Mouse (Mus musculus) MEL (cell line): ENCODE data around the gene Tmem120a. TPM values are rescaled to one million over a fixed set of nuclear protein-coding genes. Genes with fewer than 3 reads are reported as not detected.

ENCODE experiments used
- DNase-seq: peaks from one replicate; pipeline ENCODE4 v3.0.0; 2011; ENCODE audit warnings: low read depth, low spot score
- H3K27ac ChIP-seq: 2 replicates; pipeline ENCODE4 v1.5.1; 2012; ENCODE audit warnings: low read depth, mild to moderate bottlenecking, control low read depth, low read length, moderate library complexity; ENCODE audit not compliant: control insufficient read depth
- H3K27me3 ChIP-seq, 2 experiments: fragments of 150-350 bp in 1 of 2; sonication (generic) in 1 of 2; 2 replicates each; pipeline ENCODE4 v1.6.1; 2012; ENCODE audit warnings: low read length in 2 of 2, mild to moderate bottlenecking in 2 of 2, improper control_type of control experiment in 1 of 2, moderate library complexity in 1 of 2; ENCODE audit not compliant: insufficient read depth in 2 of 2, control insufficient read depth in 1 of 2
- H3K36me3 ChIP-seq, 2 experiments: 2 replicates each; pipeline ENCODE4 v1.6.1; 2012 to 2014; ENCODE audit warnings: low read length in 2 of 2, improper control_type of control experiment in 1 of 2, inconsistent platforms in 1 of 2, mild to moderate bottlenecking in 1 of 2; ENCODE audit not compliant: insufficient read depth in 2 of 2, control insufficient read depth in 1 of 2
- H3K4me1 ChIP-seq, 2 experiments: fragments of 150-350 bp in 1 of 2; sonication (generic) in 1 of 2; 2 replicates each; pipeline ENCODE4 v1.6.1; 2012; ENCODE audit warnings: low read length in 2 of 2, improper control_type of control experiment in 1 of 2, mild to moderate bottlenecking in 1 of 2; ENCODE audit not compliant: insufficient read depth in 2 of 2, control insufficient read depth in 1 of 2
- H3K4me3 ChIP-seq, 2 experiments: fragments of 150-350 bp in 1 of 2; sonication (generic) in 1 of 2; 2 replicates each; pipeline ENCODE4 v1.5.1; 2012; ENCODE audit warnings: low read depth in 2 of 2, low read length in 2 of 2, mild to moderate bottlenecking in 2 of 2, moderate library complexity in 2 of 2, control low read depth in 1 of 2, improper control_type of control experiment in 1 of 2; ENCODE audit not compliant: control insufficient read depth in 1 of 2, insufficient read depth in 1 of 2
- H3K79me2 ChIP-seq: 2 replicates; pipeline ENCODE4 v1.6.1; 2012; ENCODE audit warnings: mild to moderate bottlenecking, low read length, moderate library complexity; ENCODE audit not compliant: control insufficient read depth, poor library complexity, insufficient read depth
- H3K9ac ChIP-seq: 2 replicates; pipeline ENCODE4 v1.6.1; 2012; ENCODE audit warnings: low read depth, mild to moderate bottlenecking, control low read depth, low read length, moderate library complexity; ENCODE audit not compliant: control insufficient read depth, poor library complexity, severe bottlenecking
- H3K9me3 ChIP-seq: fragments of 150-350 bp; sonication (generic); replicated peaks from 2 replicates; pipeline ENCODE4 v1.6.1; 2012; ENCODE audit warnings: mild to moderate bottlenecking, low read length, improper control_type of control experiment, moderate library complexity; ENCODE audit not compliant: insufficient read depth
- BHLHE40 ChIP-seq: IDR thresholded peaks from 2 replicates; pipeline ENCODE4 v1.6.1; 2012; ENCODE audit warnings: low read depth, mild to moderate bottlenecking, inconsistent platforms, low read length, improper control_type of control experiment, borderline replicate concordance
- CHD2 ChIP-seq: IDR thresholded peaks from 2 replicates; pipeline ENCODE4 v1.6.1; 2011; ENCODE audit warnings: low read length, improper control_type of control experiment
- CTCF ChIP-seq, 3 experiments: IDR thresholded peaks in 2 of 3; conservative IDR thresholded peaks in 1 of 3; 2 replicates each; pipeline ENCODE4 v1.5.1; 2011 to 2012; ENCODE audit warnings: low read length in 3 of 3, low read depth in 2 of 3, mild to moderate bottlenecking in 2 of 3, improper control_type of control experiment in 1 of 3, inconsistent platforms in 1 of 3, mixed read lengths in 1 of 3, moderate library complexity in 1 of 3; ENCODE audit not compliant: control insufficient read depth in 1 of 3, insufficient read depth in 1 of 3, poor library complexity in 1 of 3, severe bottlenecking in 1 of 3
- E2F4 ChIP-seq: IDR thresholded peaks from 2 replicates; pipeline ENCODE4 v1.6.1; 2011; ENCODE audit warnings: low read depth, low read length, improper control_type of control experiment, borderline replicate concordance
- EP300 ChIP-seq, 2 experiments: IDR thresholded peaks; 2 replicates each; pipeline ENCODE4 v1.6.1; 2011; ENCODE audit warnings: improper control_type of control experiment in 2 of 2, low read length in 2 of 2, low read depth in 1 of 2, mild to moderate bottlenecking in 1 of 2
- ETS1 ChIP-seq: IDR thresholded peaks from 2 replicates; pipeline ENCODE4 v1.6.1; 2012; ENCODE audit warnings: low read depth, mild to moderate bottlenecking, inconsistent platforms, low read length, improper control_type of control experiment, moderate library complexity
- GABPA ChIP-seq: IDR thresholded peaks from 2 replicates; pipeline ENCODE4 v1.6.1; 2012; ENCODE audit warnings: low read depth, mild to moderate bottlenecking, inconsistent platforms, low read length, improper control_type of control experiment, moderate library complexity
- GATA1 ChIP-seq: IDR thresholded peaks from 2 replicates; pipeline ENCODE4 v1.6.1; 2011; ENCODE audit warnings: low read depth, low read length, improper control_type of control experiment
- HCFC1 ChIP-seq: IDR thresholded peaks from 2 replicates; pipeline ENCODE4 v1.6.1; 2012; ENCODE audit warnings: low read depth, mild to moderate bottlenecking, inconsistent platforms, low read length, improper control_type of control experiment, moderate library complexity
- MAZ ChIP-seq: IDR thresholded peaks from 2 replicates; pipeline ENCODE4 v1.6.1; 2012; ENCODE audit warnings: low read depth, mild to moderate bottlenecking, inconsistent platforms, low read length, improper control_type of control experiment
- MEF2A ChIP-seq: IDR thresholded peaks from 2 replicates; pipeline ENCODE4 v1.6.1; 2014; ENCODE audit warnings: low read depth, mild to moderate bottlenecking, inconsistent platforms, low read length, improper control_type of control experiment; ENCODE audit not compliant: poor library complexity, insufficient replicate concordance, severe bottlenecking; ENCODE audit errors: extremely low read depth
- MXI1 ChIP-seq: IDR thresholded peaks from 2 replicates; pipeline ENCODE4 v1.6.1; 2011; ENCODE audit warnings: mild to moderate bottlenecking, low read depth, low read length, improper control_type of control experiment
- MYB ChIP-seq: IDR thresholded peaks from 2 replicates; pipeline ENCODE4 v1.6.1; 2011; ENCODE audit warnings: mild to moderate bottlenecking, low read depth, low read length, improper control_type of control experiment
- MYC ChIP-seq: IDR thresholded peaks from 2 replicates; pipeline ENCODE4 v1.6.1; 2011; ENCODE audit warnings: low read depth, mild to moderate bottlenecking, low read length, improper control_type of control experiment, moderate library complexity
- NELFE ChIP-seq: IDR thresholded peaks from 2 replicates; pipeline ENCODE4 v1.6.1; 2011; ENCODE audit warnings: low read depth, low read length, improper control_type of control experiment
- NRF1 ChIP-seq: IDR thresholded peaks from 2 replicates; pipeline ENCODE4 v1.6.1; 2014; ENCODE audit warnings: low read depth, mild to moderate bottlenecking, inconsistent platforms, low read length, improper control_type of control experiment, moderate library complexity; ENCODE audit not compliant: poor library complexity, insufficient read depth, severe bottlenecking
- POLR2A ChIP-seq, 2 experiments: IDR thresholded peaks; 2 replicates each; pipeline ENCODE4 v1.6.1; 2011 to 2012; ENCODE audit warnings: low read length in 2 of 2, mild to moderate bottlenecking in 2 of 2, control low read depth in 1 of 2, improper control_type of control experiment in 1 of 2, low read depth in 1 of 2, moderate library complexity in 1 of 2; ENCODE audit not compliant: control insufficient read depth in 1 of 2, insufficient read depth in 1 of 2, poor library complexity in 1 of 2
- POLR2AphosphoS5 ChIP-seq: IDR thresholded peaks from 2 replicates; pipeline ENCODE4 v1.6.1; 2012; ENCODE audit warnings: low read depth, borderline replicate concordance, mild to moderate bottlenecking, inconsistent platforms, low read length, moderate library complexity, mixed read lengths
- RCOR1 ChIP-seq: IDR thresholded peaks from 2 replicates; pipeline ENCODE4 v1.6.1; 2012; ENCODE audit warnings: low read depth, mild to moderate bottlenecking, inconsistent platforms, low read length, improper control_type of control experiment
- SIN3A ChIP-seq: IDR thresholded peaks from 2 replicates; pipeline ENCODE4 v1.6.1; 2012; ENCODE audit warnings: low read length, improper control_type of control experiment, inconsistent platforms
- TBP ChIP-seq: IDR thresholded peaks from 2 replicates; pipeline ENCODE4 v1.8.0; 2011; ENCODE audit warnings: low read depth, low read length, improper control_type of control experiment
- ZC3H11A ChIP-seq: IDR thresholded peaks from 2 replicates; pipeline ENCODE4 v1.6.1; 2012; ENCODE audit warnings: low read depth, mild to moderate bottlenecking, inconsistent platforms, low read length, improper control_type of control experiment
- ZKSCAN1 ChIP-seq: IDR thresholded peaks from 2 replicates; pipeline ENCODE4 v1.6.1; 2012; ENCODE audit warnings: low read depth, mild to moderate bottlenecking, inconsistent platforms, low read length, improper control_type of control experiment, moderate library complexity
- ZMIZ1 ChIP-seq: IDR thresholded peaks from 2 replicates; pipeline ENCODE4 v1.6.1; 2012; ENCODE audit warnings: low read depth, mild to moderate bottlenecking, inconsistent platforms, low read length, improper control_type of control experiment, moderate library complexity
- ZNF384 ChIP-seq: IDR thresholded peaks from 2 replicates; pipeline ENCODE4 v1.6.1; 2012; ENCODE audit warnings: low read depth, mild to moderate bottlenecking, inconsistent platforms, low read length, improper control_type of control experiment
- polyA plus RNA-seq, 2 experiments: library from polyadenylated mRNA; stranded (reverse) in 1 of 2; unstranded in 1 of 2; fragments of >175 nt in 1 of 2; fragments of >200 nt in 1 of 2; gene quantifications; 2 replicates each; pipeline versions ENCODE4 v1.2.1 to v1.2.4; 2012; ENCODE audit warnings: low replicate concordance in 2 of 2, low read depth in 1 of 2; ENCODE audit not compliant: insufficient read length in 2 of 2, insufficient read depth in 1 of 2, missing spikeins in 1 of 2
- total RNA-seq: library from RNA; depleted of rRNA; stranded (reverse); fragments of 300-350 nt; gene quantifications from 2 replicates; pipeline ENCODE4 v1.2.3, GENCODE M21; 2012

Gene Tmem120a
- total and polyA plus RNA-seq, 3 experiments, result 19.6 to 38.8 TPM; not detected in 1

- Histone ChIP-seq H3K27me3 (no peaks in the 10 kb centered on the region), H3K27ac (peak overlapping the region; percentile 57), H3K4me3 (no peak overlapping the region), H3K9me3 (no peaks in the 10 kb centered on the region), H3K4me1 (peaks cover 3 to 19% of the 10 kb centered on the region in 2 experiments; a peak in 3 of 4 replicates), H3K36me3 (peaks cover 2 to 5% of the 10 kb centered on the region in 2 experiments; a peak in 2 of 4 replicates), H3K79me2 (no peaks in the 10 kb centered on the region; the same call in 1 of the 2 replicates), H3K9ac (no peak overlapping the region)
- TF ChIP-seq ETS1, result peak; percentile 54
- no peak for TF ChIP-seq NELFE
- no peak for TF ChIP-seq ZKSCAN1
- no peak for TF ChIP-seq ZNF384
- TF ChIP-seq TBP, result no peak
- no peak for TF ChIP-seq MYB
- TF ChIP-seq ZC3H11A, result no peak
- no peak for TF ChIP-seq GABPA
- 0 out of 4 replicates have a peak, but pooled peaks of 1 of the 2 experiments have one; percentile 15 for TF ChIP-seq EP300 (IDR thresholded peaks at IDR 0.05; ENCODE audit: low read depth in 1 of 2, low read length in 2 of 2)
- 0 out of 2 replicates have a peak, but pooled peaks have one; percentile 17 for TF ChIP-seq GATA1
- no peak for TF ChIP-seq HCFC1
- TF ChIP-seq E2F4, result no peak
- no peak for TF ChIP-seq SIN3A
- TF ChIP-seq BHLHE40, result no peak
- TF ChIP-seq NRF1, result no peak
- TF ChIP-seq RCOR1, result no peak
- no peak for TF ChIP-seq MYC
- no peak for TF ChIP-seq MEF2A
- no peak for TF ChIP-seq ZMIZ1
- TF ChIP-seq MAZ, result no peak
- no peak for TF ChIP-seq MXI1
- peak in 2 of 3 experiments; percentile 37 to 40; a peak in 4 of 6 replicates for TF ChIP-seq CTCF (IDR thresholded peaks at IDR 0.05 in 2 of 3, conservative IDR thresholded peaks at IDR 0.05 in 1 of 3; ENCODE audit: control insufficient read depth in 1 of 3, insufficient read depth in 1 of 3, low read depth in 2 of 3, low read length in 3 of 3, poor library complexity in 1 of 3, severe bottlenecking in 1 of 3)
- TF ChIP-seq CHD2, result no peak
- TF ChIP-seq POLR2AphosphoS5, result no peak
- TF ChIP-seq POLR2A (IDR thresholded peaks at IDR 0.05; ENCODE audit: control insufficient read depth in 1 of 2, insufficient read depth in 1 of 2, low read depth in 1 of 2, low read length in 2 of 2, poor library complexity in 1 of 2), result no peak
- DNase-seq, result peak; percentile 69
These were observed 41.5 kb downstream of the Tmem120a start for GRCm38 (mm10) chr5:135702682-135703192.
